Mouse (Mus musculus) heart, embryonic 13.5 days (tissue): ENCODE data around the gene Six4. TPM values are rescaled to one million over a fixed set of nuclear protein-coding genes. Genes with fewer than 3 reads are reported as not detected.

Experiments used
- ATAC-seq: fragments of 200-750 bp; cut with Nextera tagmentation; 2 replicates; pipeline ENCODE4 v1.8.0; 2017; ENCODE audit warnings: moderate TSS enrichment; ENCODE audit not compliant: insufficient number of reproducible peaks, low FRiP score, low TSS enrichment; ENCODE audit errors: extremely low read depth
- H3K27ac ChIP-seq: fragments of 300-500 bp; sonication (generic); replicated peaks from 2 replicates; pipeline ENCODE4 v1.5.1; 2015; ENCODE audit warnings: moderate library complexity, mild to moderate bottlenecking, inconsistent platforms
- H3K27me3 ChIP-seq: fragments of 300-500 bp; sonication (generic); replicated peaks from 2 replicates; pipeline ENCODE4 v1.6.1; 2015; ENCODE audit warnings: mild to moderate bottlenecking, inconsistent platforms
- H3K36me3 ChIP-seq: fragments of 300-500 bp; sonication (generic); 2 replicates; pipeline ENCODE4 v1.6.1; 2015; ENCODE audit warnings: mild to moderate bottlenecking, inconsistent platforms
- H3K4me1 ChIP-seq: fragments of 300-500 bp; sonication (generic); 2 replicates; pipeline ENCODE4 v1.6.1; 2015; ENCODE audit warnings: inconsistent platforms
- H3K4me2 ChIP-seq: fragments of 300-500 bp; sonication (generic); 2 replicates; pipeline ENCODE4 v1.6.1; 2015; ENCODE audit warnings: inconsistent platforms, mild to moderate bottlenecking, moderate library complexity
- H3K4me3 ChIP-seq: fragments of 300-500 bp; sonication (generic); 2 replicates; pipeline ENCODE4 v1.5.1; 2015; ENCODE audit warnings: moderate library complexity, mild to moderate bottlenecking, inconsistent platforms
- H3K9ac ChIP-seq: fragments of 300-500 bp; sonication (generic); 2 replicates; pipeline ENCODE4 v1.6.1; 2015; ENCODE audit warnings: inconsistent platforms, mild to moderate bottlenecking, moderate library complexity
- H3K9me3 ChIP-seq: fragments of 300-500 bp; sonication (generic); 2 replicates; pipeline ENCODE4 v1.6.1; 2016; ENCODE audit warnings: inconsistent platforms
- WGBS: fragments of 180-500 bp; shearing (Covaris S2); methylation state at CpG from one replicate; pipeline ENCODE4 v1.1.7; 2015; ENCODE audit warnings: mixed read lengths; 5-methylcytosine and 5-hydroxymethylcytosine counted together
- polyA plus RNA-seq: library from polyadenylated mRNA; unstranded; fragments of >200 nt; fragmentation: Nextera tagmentation; extraction: Ambion mirVana; gene quantifications from 2 replicates; pipeline ENCODE4 v1.2.1, GENCODE M21; 2015

Six4 gene
- polyA plus RNA-seq, 1 experiment from 2014 or later: 1.0 TPM

DNA sequence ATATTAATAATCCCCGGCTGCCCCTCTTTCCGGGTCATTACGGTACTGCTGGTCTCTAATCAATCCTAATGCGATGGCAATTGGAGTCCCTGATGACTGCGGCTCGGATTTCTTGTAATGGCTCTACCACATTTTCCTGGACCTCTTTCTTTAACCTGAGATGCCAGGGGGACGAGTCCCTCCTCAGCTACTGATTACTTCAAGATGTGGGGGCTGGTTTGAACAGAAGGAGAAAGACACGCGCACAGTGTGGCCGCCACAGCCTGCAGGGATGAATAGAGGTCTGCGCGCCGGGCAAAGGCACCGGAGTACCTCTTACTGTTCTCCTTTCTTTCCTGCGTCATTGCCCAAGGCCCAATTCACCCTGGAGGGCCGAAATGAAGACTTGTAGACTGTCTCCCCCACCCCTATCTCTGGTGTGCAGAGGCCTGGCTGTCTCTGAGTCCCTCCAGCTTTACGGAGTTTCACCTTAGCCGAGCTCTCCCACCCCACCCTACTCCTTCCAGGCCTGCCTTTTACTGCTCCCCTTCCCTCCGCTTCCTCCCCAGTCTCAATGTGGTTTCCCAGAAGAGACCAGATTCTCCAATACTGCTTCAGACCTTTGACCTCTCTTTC lies 61.1 kb downstream of the Six4 start:
- 6% methylated on average over 19 of the region's 19 CpGs for WGBS
- Histone ChIP-seq H3K9me3 (no peaks in the 10 kb centered on the region), H3K4me1 (peaks cover 19% of the 10 kb centered on the region), H3K9ac (no peak overlapping the region), H3K4me2 (peak overlapping the region; percentile 79), H3K36me3 (no peaks in the 10 kb centered on the region), H3K27me3 (peaks cover 94% of the 10 kb centered on the region), H3K4me3 (peak overlapping the region; percentile 62), H3K27ac (no peak overlapping the region)
- ATAC-seq: no peak

DNA sequence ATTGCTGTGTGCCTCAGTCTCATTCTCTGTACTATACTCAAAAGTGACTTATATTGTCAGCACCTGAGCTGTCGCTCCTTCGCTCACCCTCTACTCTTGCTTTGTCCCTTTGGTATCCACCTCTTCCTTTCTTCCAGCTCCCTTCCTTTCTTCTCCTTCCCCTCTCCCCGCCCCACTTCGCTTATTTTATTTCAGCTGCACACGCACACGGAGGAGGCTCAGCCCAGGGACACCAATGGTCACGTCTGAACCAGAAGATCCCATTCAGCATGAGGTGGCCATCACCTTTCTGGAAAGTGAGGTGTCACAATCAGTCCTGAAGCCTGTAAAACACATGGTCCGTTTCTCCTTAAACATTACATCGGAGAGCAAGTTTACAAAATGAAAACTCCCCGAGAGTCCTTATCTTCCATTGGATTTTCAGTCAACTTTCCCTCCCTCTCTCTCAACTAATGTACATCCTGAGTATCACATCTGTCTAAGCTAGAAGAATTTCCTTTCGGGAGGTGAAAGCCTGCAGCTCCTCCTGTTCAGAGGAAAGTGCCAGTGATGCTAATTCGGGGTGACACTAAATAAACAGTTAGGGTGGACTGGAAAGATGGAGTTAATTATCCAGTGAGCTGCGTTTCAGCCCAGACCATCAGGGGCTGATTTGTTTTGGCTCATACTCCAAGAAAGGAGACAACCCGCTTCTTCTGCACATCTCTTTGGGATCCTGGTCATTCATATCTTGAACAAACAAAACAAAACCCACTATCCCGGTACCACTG lies 62.3 kb downstream of the Six4 start:
- no peak overlapping the region for H3K4me3 ChIP-seq
- no peak overlapping the region for H3K9ac ChIP-seq
- no peak overlapping the region for H3K4me2 ChIP-seq
- no peak for ATAC-seq
- peaks cover 27% of the 10 kb centered on the region for H3K4me1 ChIP-seq
- peaks cover 95% of the 10 kb centered on the region for H3K27me3 ChIP-seq
- WGBS: 2% methylated on average over 15 of the region's 15 CpGs
- no peaks in the 10 kb centered on the region for H3K9me3 ChIP-seq
- no peak overlapping the region for H3K27ac ChIP-seq
- H3K36me3 ChIP-seq: no peaks in the 10 kb centered on the region

DNA sequence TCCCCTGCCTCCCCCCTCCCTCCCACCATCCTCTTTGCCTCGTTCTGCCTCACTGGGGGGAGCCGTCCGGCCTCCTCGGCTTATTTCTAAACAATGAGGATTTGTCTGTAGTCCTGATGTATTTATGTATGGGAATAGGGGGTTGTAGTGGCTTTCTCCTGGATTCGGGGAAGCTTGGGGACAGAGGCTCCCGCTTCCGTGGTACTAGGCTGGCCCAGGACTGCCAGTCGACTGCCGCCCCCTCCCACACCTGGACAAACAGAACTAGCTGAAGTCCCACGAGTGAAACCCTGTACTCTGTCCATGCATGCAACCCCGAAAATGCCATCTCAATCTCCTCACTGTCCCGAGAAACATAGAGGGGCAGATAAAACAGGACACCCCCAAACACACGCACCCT lies 63.0 kb downstream of the Six4 start:
- WGBS: 1% methylated on average over 13 of the region's 13 CpGs
- Histone ChIP-seq H3K36me3 (no peaks in the 10 kb centered on the region), H3K9ac (no peak overlapping the region), H3K27me3 (peaks cover 95% of the 10 kb centered on the region), H3K4me3 (no peak overlapping the region), H3K27ac (no peak overlapping the region), H3K4me1 (peaks cover 34% of the 10 kb centered on the region), H3K4me2 (no peak overlapping the region), H3K9me3 (no peaks in the 10 kb centered on the region)
- no peak for ATAC-seq

Other genes starting within 250 kb of the Six4 start
- not detected in 2 replicates for gene Six6, start 173.6 kb downstream of the Six4 start, polyA plus RNA-seq
- 2.0 and 3.1 TPM in 2 replicates for gene 4930447C04Rik, start 172.7 kb downstream of the Six4 start, polyA plus RNA-seq
- gene Six1, start 59.6 kb downstream of the Six4 start, polyA plus RNA-seq: 0.34 and 0.79 TPM in 2 replicates
- 19.0 and 19.3 TPM in 2 replicates for gene Mnat1, start 10.3 kb upstream of the Six4 start, polyA plus RNA-seq
- gene Trmt5, start 173.3 kb upstream of the Six4 start, polyA plus RNA-seq: 13.6 and 14.5 TPM in 2 replicates
- gene Slc38a6, start 173.3 kb upstream of the Six4 start, polyA plus RNA-seq: 4.1 and 5.4 TPM in 2 replicates